In the genomic region with DNA sequence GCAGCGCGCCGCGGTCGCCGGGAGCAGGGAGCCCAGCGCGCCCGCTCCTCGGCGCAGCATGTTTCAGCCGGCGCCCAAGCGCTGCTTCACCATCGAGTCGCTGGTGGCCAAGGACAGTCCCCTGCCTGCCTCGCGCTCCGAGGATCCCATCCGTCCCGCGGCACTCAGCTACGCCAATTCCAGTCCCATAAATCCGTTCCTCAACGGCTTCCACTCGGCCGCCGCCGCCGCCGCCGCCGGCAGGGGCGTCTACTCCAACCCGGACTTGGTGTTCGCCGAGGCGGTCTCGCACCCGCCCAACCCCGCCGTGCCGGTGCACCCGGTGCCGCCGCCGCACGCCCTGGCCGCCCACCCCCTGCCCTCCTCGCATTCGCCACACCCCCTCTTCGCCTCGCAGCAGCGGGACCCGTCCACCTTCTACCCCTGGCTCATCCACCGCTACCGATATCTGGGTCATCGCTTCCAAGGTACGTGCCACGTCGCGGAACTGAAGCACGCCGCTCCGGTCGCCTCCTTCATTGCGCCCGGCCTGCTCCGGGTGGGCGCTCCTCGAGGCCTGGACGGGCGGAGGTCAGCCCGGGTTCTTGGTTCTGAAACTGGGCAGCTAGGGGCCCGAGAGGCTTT, we compare ENCODE assay signal across 9 mouse cellular contexts. TPM values are rescaled to one million over a fixed set of nuclear protein-coding genes. Genes with fewer than 3 reads are reported as not detected.
DNase-seq lines count a peak whose midpoint lies in the region; ATAC-seq lines count a peak whose summit lies in the region.
"Had no signal": no experiment of that assay in that cellular context is flagged by ENCODE, and none has a peak within 500 bp of the region (broad histone marks: within the 10 kb centered on the region; RNA-seq: fewer than 3 reads in every experiment).

No protein-coding gene starts in this region.

- peak overlapping the region; percentile 86 for H3K27ac ChIP-seq in embryonic facial prominence, embryonic 14.5 days (replicated peaks; ENCODE audit: low read depth, low read length)
- H3K27ac ChIP-seq in intestine, embryonic 15.5 days, result no peak overlapping the region
- peak overlapping the region; percentile 20 for H3K27ac ChIP-seq in midbrain, embryonic 11.5 days (ENCODE audit: low read depth, low read length)

- peaks cover 82% of the 10 kb centered on the region for H3K27me3 ChIP-seq in embryonic facial prominence, embryonic 14.5 days (replicated peaks; ENCODE audit: control insufficient read depth, insufficient read depth, low read length)
- peaks cover 93% of the 10 kb centered on the region for H3K27me3 ChIP-seq in intestine, embryonic 15.5 days (replicated peaks)
- H3K27me3 ChIP-seq in midbrain, embryonic 11.5 days (ENCODE audit: control insufficient read depth, insufficient read depth, low read length), result peaks cover 89% of the 10 kb centered on the region

- no peaks in the 10 kb centered on the region for H3K36me3 ChIP-seq in embryonic facial prominence, embryonic 14.5 days (ENCODE audit: control insufficient read depth, insufficient read depth, low read length)
- H3K36me3 ChIP-seq in intestine, embryonic 15.5 days, result no peaks in the 10 kb centered on the region
- no peaks in the 10 kb centered on the region for H3K36me3 ChIP-seq in midbrain, embryonic 11.5 days (ENCODE audit: control insufficient read depth, insufficient read depth, low read length)

- 0 out of 2 replicates have a peak, but pooled peaks have one; percentile 10 for ATAC-seq in embryonic facial prominence, embryonic 14.5 days (ENCODE audit: low read depth)
- ATAC-seq in intestine, embryonic 15.5 days, result peak; percentile 57
- peak; percentile 57 for ATAC-seq in midbrain, embryonic 11.5 days (ENCODE audit: low FRiP score)

- 1% methylated on average over 39 of the region's 75 CpGs for WGBS in embryonic facial prominence, embryonic 14.5 days
- WGBS in intestine, embryonic 15.5 days, result under 1% methylated on average over 75 of the region's 75 CpGs
- 1% methylated on average over 75 of the region's 75 CpGs for WGBS in midbrain, embryonic 11.5 days

- DNase-seq in layer of hippocampus, adult 11-12 months (ENCODE audit: low spot score), result peak; percentile 25
- no peak for DNase-seq in layer of hippocampus, adult 9-10 months (ENCODE audit: low spot score)
- DNase-seq in ZHBTc4 (ENCODE audit: low read depth, low spot score), result peak; percentile 76
- DNase-seq in embryonic facial prominence, embryonic 14.5 days (ENCODE audit: low spot score), result no peak
- DNase-seq in midbrain, embryonic 11.5 days (ENCODE audit: low spot score, missing footprints), result peak; percentile 98
- DNase-seq in thymus, postnatal 25 days, result peak; percentile 41
- DNase-seq in spleen, postnatal 14 days (ENCODE audit: low spot score in 2 of 2), result no peak

- H3K9ac ChIP-seq in embryonic facial prominence, embryonic 14.5 days (ENCODE audit: low read depth, low read length), result peak overlapping the region; percentile 79
- H3K9ac ChIP-seq in intestine, embryonic 15.5 days, result no peak overlapping the region
- peak overlapping the region; percentile 58 for H3K9ac ChIP-seq in midbrain, embryonic 11.5 days (ENCODE audit: low read length)

- H3K4me2 ChIP-seq in embryonic facial prominence, embryonic 14.5 days (ENCODE audit: low read depth, low read length), result peak overlapping the region; percentile 55
- peak overlapping the region; percentile 58 for H3K4me2 ChIP-seq in intestine, embryonic 15.5 days (replicated peaks)
- H3K4me2 ChIP-seq in midbrain, embryonic 11.5 days, result peak overlapping the region; percentile 37

- H3K4me1 ChIP-seq in embryonic facial prominence, embryonic 14.5 days (ENCODE audit: control insufficient read depth, insufficient read depth, low read length), result no peaks in the 10 kb centered on the region
- peaks cover 22% of the 10 kb centered on the region for H3K4me1 ChIP-seq in intestine, embryonic 15.5 days (replicated peaks)
- H3K4me1 ChIP-seq in midbrain, embryonic 11.5 days (ENCODE audit: control insufficient read depth, insufficient read depth, low read length), result peaks cover 2% of the 10 kb centered on the region; the same call in 1 of the 2 replicates

- H3K4me3 ChIP-seq in embryonic facial prominence, embryonic 14.5 days (ENCODE audit: low read depth, low read length), result peak overlapping the region; percentile 53
- peak overlapping the region; percentile 25 for H3K4me3 ChIP-seq in intestine, embryonic 15.5 days (replicated peaks)
- H3K4me3 ChIP-seq in midbrain, embryonic 11.5 days (ENCODE audit: low read depth, low read length), result peak overlapping the region; percentile 36

- no peaks in the 10 kb centered on the region for H3K9me3 ChIP-seq in embryonic facial prominence, embryonic 14.5 days (ENCODE audit: control insufficient read depth, low read length)
- H3K9me3 ChIP-seq in intestine, embryonic 15.5 days, result no peaks in the 10 kb centered on the region
- H3K9me3 ChIP-seq in midbrain, embryonic 11.5 days (ENCODE audit: control insufficient read depth, low read length), result no peaks in the 10 kb centered on the region

RNA-seq across cellular contexts. Expression of a gene that starts 1.1 kb away (rescaled TPM):
- 6.9 and 7.5 TPM in 2 replicates for polyA plus RNA-seq in embryonic facial prominence, embryonic 14.5 days (2014; fragmentation: Nextera tagmentation; extraction: Ambion mirVana)
- polyA plus RNA-seq in intestine, embryonic 15.5 days (2015; fragmentation: Nextera tagmentation; extraction: Ambion mirVana), result 0.10 and 0.43 TPM in 2 replicates
- polyA plus RNA-seq in midbrain, embryonic 11.5 days (2014; fragmentation: Nextera tagmentation; extraction: Ambion mirVana), result 12.1 and 12.2 TPM in 2 replicates
- polyA plus RNA-seq: liver, adult 2 months had no signal

Comparison
In these comparisons a context has a peak if more than half of its experiments do, and no peak if none do; other contexts are left out.
1. DNase-seq: peak in layer of hippocampus, adult 11-12 months (single experiment), ZHBTc4 (single experiment), midbrain, embryonic 11.5 days (single experiment) and thymus, postnatal 25 days (single experiment); none in layer of hippocampus, adult 9-10 months (single experiment), embryonic facial prominence, embryonic 14.5 days (single experiment) and spleen, postnatal 14 days (0 of 2).
2. Peak in every context shown above with its lines, with median percentiles within 50 percentile points of each other: ATAC-seq, H3K4me2 ChIP-seq and H3K4me3 ChIP-seq.